ENCODE assay signal across 10 mouse cellular contexts in the genomic region with DNA sequence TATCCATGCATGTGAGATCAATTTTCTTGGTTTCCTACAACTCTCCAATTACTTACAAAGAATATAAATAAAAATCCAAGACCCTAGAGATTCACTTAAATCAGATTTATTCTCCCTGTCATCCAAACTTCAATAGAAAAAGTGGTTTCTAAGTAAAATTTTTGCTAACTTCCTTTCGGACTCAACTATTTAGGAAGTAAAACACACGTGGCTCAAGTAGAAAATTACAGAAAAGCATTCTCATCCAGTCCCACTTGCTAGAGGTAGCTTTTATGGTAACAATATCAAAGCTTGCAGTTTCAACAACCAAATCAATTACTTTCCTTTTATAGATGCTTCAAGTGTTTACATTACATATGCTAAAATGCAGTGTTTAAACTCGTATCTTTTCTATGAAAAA. TPM values are rescaled to one million over a fixed set of nuclear protein-coding genes. Genes with fewer than 3 reads are reported as not detected.
DNase-seq lines count a peak whose midpoint lies in the region; ATAC-seq and TF ChIP-seq lines count a peak whose summit lies in the region.
"Had no signal": no experiment of that assay in that cellular context is flagged by ENCODE, and none has a peak within 500 bp of the region (broad histone marks: within the 10 kb centered on the region; RNA-seq: fewer than 3 reads in every experiment).

No protein-coding gene starts in this region.

- 0 out of 2 replicates have a peak overlapping the region, but pooled peaks have one; percentile 8 for H3K9ac ChIP-seq in kidney, postnatal 0 days (ENCODE audit: low read depth, low read length)
- H3K9ac ChIP-seq in embryonic facial prominence, embryonic 14.5 days (ENCODE audit: low read depth, low read length): peak overlapping the region; percentile 94
- H3K9ac ChIP-seq in intestine, embryonic 16.5 days (ENCODE audit: low read depth, low read length): no peak overlapping the region

- no peaks in the 10 kb centered on the region for H3K9me3 ChIP-seq in kidney, postnatal 0 days (replicated peaks; ENCODE audit: low read length)
- H3K9me3 ChIP-seq in embryonic facial prominence, embryonic 14.5 days (ENCODE audit: control insufficient read depth, low read length): no peaks in the 10 kb centered on the region
- H3K9me3 ChIP-seq in intestine, embryonic 16.5 days (ENCODE audit: control insufficient read depth, low read length): no peaks in the 10 kb centered on the region

- DNase-seq in kidney, postnatal 0 days (ENCODE audit: low spot score): no peak
- no peak for DNase-seq in kidney, postnatal 14 days
- no peak for DNase-seq in embryonic facial prominence, embryonic 14.5 days (ENCODE audit: low spot score)
- DNase-seq in right cerebral cortex, postnatal 14 days: no peak
- DNase-seq in cerebellum, adult 2 months: no peak
- DNase-seq in ovary, postnatal 14 days (ENCODE audit: low spot score): no peak

- H3K4me2 ChIP-seq in kidney, postnatal 0 days (ENCODE audit: low read length): peak overlapping the region; percentile 71
- peak overlapping the region; percentile 57 for H3K4me2 ChIP-seq in embryonic facial prominence, embryonic 14.5 days (ENCODE audit: low read depth, low read length)
- H3K4me2 ChIP-seq in intestine, embryonic 16.5 days (ENCODE audit: low read depth, low read length): peak overlapping the region; percentile 57
- peak overlapping the region; percentile 91 for H3K4me2 ChIP-seq in myocyte (ENCODE audit: low read depth)

- 0 out of 2 replicates have a peak, but pooled peaks cover 3% of the 10 kb centered on the region for H3K36me3 ChIP-seq in kidney, postnatal 0 days (ENCODE audit: insufficient read depth, low read length)
- peaks cover 12% of the 10 kb centered on the region for H3K36me3 ChIP-seq in embryonic facial prominence, embryonic 14.5 days (ENCODE audit: control insufficient read depth, insufficient read depth, low read length)
- H3K36me3 ChIP-seq in intestine, embryonic 16.5 days (ENCODE audit: control insufficient read depth, insufficient read depth, low read length): no peaks in the 10 kb centered on the region
- peaks cover 14% of the 10 kb centered on the region for H3K36me3 ChIP-seq in myocyte (ENCODE audit: control insufficient read depth, insufficient read depth)

- ATAC-seq in kidney, postnatal 0 days (replicated peaks; ENCODE audit: low FRiP score, low read depth): no peak
- ATAC-seq in embryonic facial prominence, embryonic 14.5 days (ENCODE audit: low read depth): no peak
- no peak for ATAC-seq in intestine, embryonic 16.5 days
- ATAC-seq: Patski had no signal

- H3K4me3 ChIP-seq in kidney, postnatal 0 days (replicated peaks; ENCODE audit: low read depth, low read length): peak overlapping the region; percentile 82
- H3K4me3 ChIP-seq in embryonic facial prominence, embryonic 14.5 days (ENCODE audit: low read depth, low read length): peak overlapping the region; percentile 100
- peak overlapping the region; percentile 98 for H3K4me3 ChIP-seq in intestine, embryonic 16.5 days (ENCODE audit: low read length)
- peak overlapping the region; percentile 85 for H3K4me3 ChIP-seq in myocyte
- no peak overlapping the region for H3K4me3 ChIP-seq in cerebellum, adult 2 months (replicated peaks; ENCODE audit: insufficient read depth, low read depth, low read length)

- 6% methylated on average over 3 of the region's 3 CpGs for WGBS in kidney, postnatal 0 days
- WGBS in embryonic facial prominence, embryonic 14.5 days: 13% methylated on average over 3 of the region's 3 CpGs
- WGBS in intestine, embryonic 16.5 days: 17% methylated on average over 3 of the region's 3 CpGs
- 22% methylated on average over 3 of the region's 3 CpGs for WGBS in cerebellum, adult 2 months

- no peaks in the 10 kb centered on the region; the same call in 1 of the 2 replicates for H3K4me1 ChIP-seq in kidney, postnatal 0 days (replicated peaks; ENCODE audit: insufficient read depth, low read length)
- peaks cover 26% of the 10 kb centered on the region for H3K4me1 ChIP-seq in embryonic facial prominence, embryonic 14.5 days (ENCODE audit: control insufficient read depth, insufficient read depth, low read length)
- peaks cover 6% of the 10 kb centered on the region; the same call in 1 of the 2 replicates for H3K4me1 ChIP-seq in intestine, embryonic 16.5 days (ENCODE audit: control insufficient read depth, insufficient read depth, low read length)
- no peaks in the 10 kb centered on the region; the same call in 1 of the 2 replicates for H3K4me1 ChIP-seq in cerebellum, adult 2 months (ENCODE audit: control insufficient read depth, insufficient read depth, low read length)

- peaks cover 64% of the 10 kb centered on the region for H3K79me2 ChIP-seq in myocyte (ENCODE audit: control insufficient read depth, insufficient read depth)

- H3K27me3 ChIP-seq in kidney, postnatal 0 days (ENCODE audit: insufficient read depth, low read length): no peaks in the 10 kb centered on the region
- H3K27me3 ChIP-seq in embryonic facial prominence, embryonic 14.5 days (replicated peaks; ENCODE audit: control insufficient read depth, insufficient read depth, low read length): no peaks in the 10 kb centered on the region
- no peaks in the 10 kb centered on the region for H3K27me3 ChIP-seq in intestine, embryonic 16.5 days (replicated peaks; ENCODE audit: control insufficient read depth, insufficient read depth, low read length)
- H3K27me3 ChIP-seq in myocyte (ENCODE audit: control insufficient read depth, insufficient read depth, insufficient read length): no peaks in the 10 kb centered on the region
- no peaks in the 10 kb centered on the region for H3K27me3 ChIP-seq in cerebellum, adult 2 months (ENCODE audit: control insufficient read depth, insufficient read depth, low read length)
- H3K27me3 ChIP-seq: Patski had no signal

- TF ChIP-seq CTCF in kidney, postnatal 0 days (IDR thresholded peaks at IDR 0.05; ENCODE audit: low read depth): no peak
- no peak for TF ChIP-seq CTCF in cerebellum, adult 2 months (IDR thresholded peaks at IDR 0.05; ENCODE audit: borderline replicate concordance, insufficient read depth, low read depth, low read length)

- no peak overlapping the region for H3K27ac ChIP-seq in kidney, postnatal 0 days
- no peak overlapping the region for H3K27ac ChIP-seq in embryonic facial prominence, embryonic 14.5 days (replicated peaks; ENCODE audit: low read depth, low read length)
- H3K27ac ChIP-seq in intestine, embryonic 16.5 days (ENCODE audit: low read length): no peak overlapping the region
- H3K27ac ChIP-seq in cerebellum, adult 2 months (ENCODE audit: insufficient read depth, low read length): no peak overlapping the region

- no peak overlapping the region for H3ac ChIP-seq in myocyte (ENCODE audit: control insufficient read depth, insufficient read length)

- TF ChIP-seq POLR2A in myocyte (IDR thresholded peaks at IDR 0.05; ENCODE audit: insufficient read length, low read depth): no peak
- TF ChIP-seq POLR2A in cerebellum, adult 2 months (IDR thresholded peaks at IDR 0.05; ENCODE audit: borderline replicate concordance, insufficient read depth, low read length): no peak

TF ChIP-seq in myocyte, 11 proteins besides CTCF, POLR2A, EP300 and RAD21:
- no peak for TF ChIP-seq MAX (IDR thresholded peaks at IDR 0.05; ENCODE audit: low read depth)
- no peak for TF ChIP-seq TCF3 (IDR thresholded peaks at IDR 0.05; ENCODE audit: insufficient read length, low read depth)

RNA-seq across cellular contexts. Expression of a gene that starts 21.6 kb away (rescaled TPM):
- polyA plus RNA-seq in kidney, postnatal 0 days (2015; fragmentation: Nextera tagmentation; extraction: Ambion mirVana): 0.13 TPM in 1 of 2 replicates, not detected in the other
- polyA plus RNA-seq in embryonic facial prominence, embryonic 14.5 days (2014; fragmentation: Nextera tagmentation; extraction: Ambion mirVana): 4.5 and 4.7 TPM in 2 replicates
- polyA plus RNA-seq in intestine, embryonic 16.5 days (2015; fragmentation: Nextera tagmentation; extraction: Ambion mirVana): not detected in 2 replicates
- 0.22 TPM for polyA plus RNA-seq in myocyte (2012; fragmentation: generic; extraction: Trizol)
- polyA plus RNA-seq in cerebellum, adult 2 months (2012; rRNA removed): 2.0 and 2.4 TPM in 2 replicates
- polyA plus RNA-seq: Patski; small intestine, adult 2 months had no signal

RNA-seq across cellular contexts. Expression of a gene that starts 27.4 kb away (rescaled TPM):
- 107 and 119 TPM in 2 replicates for polyA plus RNA-seq in kidney, postnatal 0 days (2015; fragmentation: Nextera tagmentation; extraction: Ambion mirVana)
- polyA plus RNA-seq in embryonic facial prominence, embryonic 14.5 days (2014; fragmentation: Nextera tagmentation; extraction: Ambion mirVana): 115 and 127 TPM in 2 replicates
- polyA plus RNA-seq in intestine, embryonic 16.5 days (2015; fragmentation: Nextera tagmentation; extraction: Ambion mirVana): 80.1 and 86.9 TPM in 2 replicates
- polyA plus RNA-seq in myocyte (2012; fragmentation: generic; extraction: Trizol): 84.7 TPM
- polyA plus RNA-seq in cerebellum, adult 2 months (2012; rRNA removed): 52.4 and 59.0 TPM in 2 replicates
